Mouse (Mus musculus) fat pad, adult 2 months (tissue): ENCODE measurements at regions not wholly inside any gene's neighbourhood (a gene's known extent, or its start where the extent isn't known, plus 50 kb on each side); places are given as distances from the start of the nearest gene placed in this dataset.

Experiments
- DNase-seq: peaks from one replicate; pipeline ENCODE4 v3.0.0-alpha.2; 2011; ENCODE audit warnings: low read depth, low spot score; ENCODE audit errors: extremely low read depth

DNA sequence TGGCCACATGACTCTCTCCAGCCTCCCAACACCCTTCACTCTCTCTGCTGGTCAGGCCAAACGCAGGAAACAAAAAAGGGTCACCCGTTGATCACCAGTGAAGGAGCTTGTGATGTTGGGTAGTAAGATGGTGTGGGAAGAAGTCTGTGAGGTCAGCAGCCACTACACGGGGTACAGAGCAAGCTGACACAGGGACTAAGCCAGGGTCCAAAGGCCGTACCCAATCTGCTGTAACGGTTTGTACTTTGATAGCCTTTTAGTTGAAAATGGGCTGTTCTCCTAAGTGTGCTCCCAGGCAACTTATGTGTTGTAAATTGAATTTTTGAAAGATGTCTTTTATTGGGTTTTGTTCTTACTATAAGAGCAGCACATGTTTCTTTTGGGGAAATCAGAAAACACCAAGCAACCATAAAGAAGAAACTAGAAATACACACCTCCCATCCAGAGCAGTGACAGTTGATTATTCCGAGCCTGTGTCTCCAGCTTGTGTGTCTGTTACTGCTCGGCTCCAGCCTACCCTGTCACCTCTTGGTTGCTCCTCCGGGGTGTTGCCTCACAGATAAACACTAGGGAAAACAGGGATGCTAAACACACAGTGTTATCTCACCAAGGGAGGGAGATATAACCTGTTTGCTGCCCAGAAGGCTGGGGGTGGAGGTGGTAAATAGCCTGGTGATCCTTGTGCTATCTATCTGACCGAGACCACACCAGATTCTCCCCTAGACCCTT lies 158.4 kb upstream of the Usp24 start:
- no peak for DNase-seq

DNA sequence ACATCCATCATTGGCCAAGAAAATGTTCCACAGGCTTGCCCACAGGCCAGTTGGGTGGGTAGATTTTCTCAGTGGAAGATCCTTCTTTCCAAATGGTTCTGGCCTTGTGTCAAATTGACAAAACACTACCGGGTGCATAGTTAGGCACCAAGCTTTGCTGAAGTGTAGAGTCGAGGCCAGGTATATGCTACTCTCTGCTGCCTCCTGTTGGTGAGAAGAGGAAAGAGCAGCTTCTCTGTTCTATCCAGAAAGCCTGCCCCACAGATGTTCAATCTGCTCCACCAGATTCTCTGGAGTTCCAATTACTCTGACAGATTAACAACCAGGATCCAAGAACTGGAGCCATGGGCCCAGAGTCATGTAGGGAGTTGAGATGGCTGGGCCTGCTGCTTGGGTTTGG lies 154.4 kb upstream of the Usp24 start:
- no peak for DNase-seq

DNA sequence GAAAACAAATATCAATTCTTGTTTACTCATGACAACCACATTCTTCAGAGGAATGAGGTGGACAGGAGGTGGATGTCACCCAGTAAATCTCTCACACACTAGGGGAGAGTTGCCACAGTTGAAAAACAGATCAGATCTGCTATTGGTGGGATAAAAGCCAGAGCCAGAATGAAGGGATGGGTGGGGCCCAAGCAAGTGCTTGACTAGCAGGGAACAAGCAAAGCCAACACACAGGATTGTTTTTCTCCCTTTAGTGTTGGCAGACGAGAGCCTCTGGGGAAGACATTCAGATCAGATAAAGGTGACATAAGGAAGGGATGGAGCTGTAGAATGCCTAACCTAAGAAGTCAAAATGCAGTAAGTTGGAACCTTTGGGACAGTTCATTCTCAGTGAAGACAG lies 153.5 kb upstream of the Usp24 start:
- DNase-seq: no peak

DNA sequence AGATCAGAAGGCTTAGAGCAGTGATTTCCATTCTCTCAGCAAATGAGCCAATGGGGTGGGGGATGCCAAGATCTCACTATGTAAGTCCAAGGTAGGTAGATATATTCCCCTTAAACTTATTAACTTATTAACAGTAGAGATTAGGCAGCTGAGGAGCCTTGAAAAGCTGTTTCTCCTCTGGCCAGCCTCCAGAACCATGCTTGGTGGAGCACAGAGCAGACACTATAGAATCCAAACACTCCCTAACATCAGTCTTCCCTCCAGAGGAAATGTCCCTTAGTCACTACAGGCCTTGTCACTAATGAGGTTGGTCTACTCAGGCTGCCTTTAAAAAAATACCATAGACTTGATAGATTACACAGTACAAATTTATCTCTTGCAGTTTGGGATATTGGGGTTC lies 152.8 kb upstream of the Usp24 start:
- DNase-seq: no peak

DNA sequence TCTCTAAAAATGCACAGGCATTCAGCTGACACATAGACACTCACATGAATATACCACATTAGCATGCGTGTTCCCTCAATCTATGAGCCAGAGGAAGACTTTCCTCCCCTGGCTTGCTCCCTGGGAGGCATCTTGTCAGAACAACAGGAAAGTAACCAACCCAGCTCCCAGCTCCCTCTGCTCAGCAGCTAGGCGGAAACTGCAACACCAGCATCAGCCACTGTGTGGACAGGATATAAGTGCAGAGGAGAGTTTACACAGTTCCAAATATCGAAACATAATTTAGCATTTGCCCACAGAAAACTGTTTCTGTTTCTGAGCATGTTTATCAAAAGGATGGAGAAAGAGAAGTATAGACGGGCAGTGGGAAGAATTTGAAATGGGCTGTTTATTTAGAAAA lies 148.3 kb upstream of the Usp24 start:
- DNase-seq: no peak

DNA sequence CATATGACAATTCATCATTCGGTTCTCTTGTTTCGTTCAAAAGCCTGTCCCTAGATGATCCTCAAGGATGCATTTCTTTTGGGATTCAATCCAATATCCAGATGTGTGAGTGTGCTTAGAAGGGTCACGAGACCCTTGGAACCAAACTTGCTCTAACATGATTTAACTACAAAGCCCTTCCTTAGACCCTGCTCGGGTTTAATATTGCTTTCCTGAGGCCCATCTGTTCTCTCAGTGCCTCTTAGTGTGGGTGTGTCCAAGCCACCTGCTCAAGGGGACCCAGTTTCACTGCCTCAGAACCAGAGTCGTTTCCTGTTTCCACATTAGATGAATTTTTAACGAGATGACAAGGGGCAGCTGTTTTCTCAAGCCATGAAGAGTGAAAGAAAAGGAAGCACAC lies 147.3 kb upstream of the Usp24 start:
- DNase-seq: no peak

DNA sequence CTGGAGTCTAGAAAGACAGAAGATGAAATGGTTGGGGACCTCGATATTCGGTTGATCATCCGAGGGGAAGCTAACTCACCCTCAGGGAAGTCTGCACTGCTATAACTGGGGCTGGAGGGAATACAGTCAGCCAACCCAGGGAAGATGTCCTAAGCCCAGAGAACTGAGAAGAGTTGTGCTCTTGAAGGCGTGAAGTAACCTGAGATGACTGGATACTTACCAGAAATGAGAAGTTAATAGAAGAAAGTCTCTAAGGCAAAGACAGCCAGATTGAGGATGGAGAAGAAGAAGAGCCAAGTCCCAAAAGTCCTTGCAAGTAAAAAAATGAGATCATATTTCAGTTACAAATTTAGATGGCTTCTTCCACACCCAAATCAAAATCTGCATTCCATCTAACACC lies 146.5 kb upstream of the Usp24 start:
- no peak for DNase-seq

DNA sequence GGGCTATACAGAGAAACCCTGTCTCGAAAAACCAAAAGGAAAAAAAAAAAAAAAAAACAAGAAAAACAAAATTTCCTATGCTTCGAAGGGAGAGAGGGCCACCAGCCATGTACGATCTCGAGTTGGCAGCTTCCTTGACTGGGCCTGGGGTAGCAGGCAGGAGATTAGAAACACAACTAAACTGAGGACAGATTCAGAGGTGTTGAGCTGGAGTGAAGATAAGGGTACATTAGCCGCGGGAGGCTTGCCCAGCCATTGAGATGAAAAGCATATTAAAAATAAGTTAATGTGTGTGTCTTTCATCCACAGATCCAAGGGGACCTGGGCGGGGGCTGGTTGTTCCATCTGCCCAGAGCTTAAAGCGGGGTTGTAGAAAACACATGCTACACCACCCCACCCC lies 145.3 kb upstream of the Usp24 start:
- no peak for DNase-seq

DNA sequence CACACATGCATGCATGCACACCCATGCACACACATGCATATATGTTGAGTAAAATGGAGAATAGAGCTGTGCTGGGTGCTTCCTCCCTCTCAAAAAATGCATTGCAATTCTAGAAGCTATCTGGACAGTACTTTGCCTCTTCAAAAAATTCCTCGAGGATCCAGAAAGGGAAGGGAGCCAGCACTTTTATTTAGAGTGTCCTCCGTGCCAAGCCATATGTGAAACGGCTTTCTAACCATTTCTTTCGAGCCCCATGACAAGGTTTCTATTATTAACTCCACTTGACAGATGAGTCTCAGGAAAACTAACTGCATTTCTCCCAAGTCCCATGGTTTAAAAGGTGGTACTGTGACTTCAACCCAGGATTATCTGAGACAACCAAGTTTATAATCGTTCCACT lies 140.7 kb upstream of the Usp24 start:
- no peak for DNase-seq

DNA sequence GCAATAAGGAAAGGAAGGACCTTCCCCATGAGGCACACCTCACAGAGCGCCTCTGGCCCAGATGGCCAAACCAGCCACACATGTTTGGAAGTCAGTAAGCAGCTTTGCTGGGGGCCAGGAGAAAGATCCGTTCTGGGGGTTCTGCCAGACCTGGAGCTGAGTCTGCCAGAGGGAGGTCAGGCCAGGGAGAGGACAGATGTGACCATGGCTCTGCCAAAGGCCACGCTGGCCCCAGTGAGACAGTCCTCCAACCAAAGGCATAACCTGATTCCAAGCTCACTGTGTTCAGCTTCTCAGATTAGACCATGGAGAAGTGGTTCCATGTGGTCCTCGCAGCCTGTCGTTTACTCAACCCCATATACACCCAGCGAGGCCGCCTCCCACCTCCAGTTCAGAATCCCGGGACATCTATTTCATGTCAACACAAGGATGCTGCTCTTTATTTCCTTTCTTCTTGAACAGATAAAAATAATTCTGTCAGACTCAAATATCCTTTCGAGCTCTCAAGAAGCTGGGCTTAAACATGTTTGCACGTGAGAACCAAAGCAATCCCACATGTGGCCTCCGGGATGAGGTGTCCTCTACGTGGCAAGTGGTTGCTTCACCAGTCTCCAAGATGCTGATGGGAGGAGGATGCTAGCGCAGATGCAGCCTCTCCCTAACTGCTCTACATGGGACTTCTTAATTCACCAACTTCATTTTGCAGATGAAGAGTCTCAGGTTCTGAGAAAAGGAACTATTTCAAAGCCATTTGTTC lies 130.1 kb upstream of the Usp24 start:
- DNase-seq: no peak

DNA sequence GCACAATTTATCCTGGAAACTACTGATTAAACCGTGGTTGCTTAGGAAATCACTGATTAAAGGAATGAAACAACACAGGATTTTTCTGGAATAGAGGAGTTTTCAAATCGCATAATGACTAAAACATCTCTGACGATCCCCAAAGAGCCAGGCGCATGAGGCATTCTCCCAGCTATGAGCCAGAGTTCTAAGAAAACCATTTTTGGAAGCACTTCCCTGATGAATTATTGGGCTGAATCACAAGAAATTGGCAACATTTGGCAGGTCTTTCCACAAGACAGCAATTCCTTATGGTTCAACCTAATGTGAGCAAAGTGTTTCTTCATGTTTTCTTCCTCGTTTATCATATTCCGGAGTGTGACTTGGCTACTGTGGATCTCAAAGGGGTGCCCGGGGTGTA lies 129.3 kb upstream of the Usp24 start:
- no peak for DNase-seq

DNA sequence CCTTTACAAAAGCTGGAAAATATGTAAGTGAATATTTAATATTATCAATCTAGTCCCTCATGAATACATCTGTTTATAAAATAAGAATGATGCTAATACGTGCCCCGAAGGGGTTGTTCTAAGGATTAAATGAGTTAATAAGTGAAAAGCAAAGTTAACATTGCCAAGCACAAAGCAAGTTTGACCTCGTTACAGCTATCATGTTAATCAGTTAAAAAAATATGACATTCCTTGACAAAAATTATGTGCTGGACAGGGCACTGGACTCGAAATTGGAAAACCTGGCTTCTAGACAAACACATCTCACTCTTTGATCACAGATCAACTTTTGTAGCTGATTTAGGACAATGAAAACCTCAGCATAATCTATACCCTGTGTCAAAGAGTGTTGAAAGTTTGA lies 125.8 kb upstream of the Usp24 start:
- no peak for DNase-seq

DNA sequence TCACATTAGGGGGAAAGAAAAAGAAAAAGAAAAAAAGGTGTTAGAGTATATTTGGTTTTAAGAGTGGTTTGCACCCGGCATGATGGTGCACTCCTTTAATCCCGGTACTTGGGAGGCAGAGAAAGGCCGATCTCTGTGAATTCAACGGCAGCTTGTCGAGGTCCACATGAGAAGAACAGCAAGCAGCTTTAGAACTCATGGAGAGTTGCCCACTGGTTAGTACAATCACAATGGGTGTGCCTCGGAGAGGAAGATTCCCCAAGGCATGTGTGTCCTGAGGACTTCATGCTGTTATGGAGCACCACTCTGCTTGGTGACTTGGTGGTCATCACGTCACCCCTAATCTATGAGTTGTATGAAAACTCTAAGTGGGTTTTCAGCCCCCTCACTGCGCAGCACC lies 124.7 kb upstream of the Usp24 start:
- DNase-seq: no peak

DNA sequence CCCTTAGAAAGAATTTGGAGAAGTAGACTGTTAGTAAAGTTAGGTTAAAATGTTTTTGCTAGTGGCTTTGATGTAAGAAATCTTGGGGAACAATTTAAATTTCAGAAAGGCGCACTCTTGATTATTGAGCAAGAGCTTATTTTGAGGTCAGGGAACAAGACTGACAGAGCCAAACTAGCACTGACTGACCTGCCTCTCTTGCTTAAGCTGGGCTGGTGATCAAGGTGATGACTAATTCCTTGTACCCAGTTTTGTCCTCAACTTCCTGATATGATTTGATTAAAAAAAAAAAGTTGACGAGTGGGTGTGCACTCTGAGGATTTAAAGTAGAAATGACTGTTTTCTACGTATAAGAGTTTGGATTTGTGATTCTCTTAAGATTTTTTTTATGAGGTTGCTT lies 124.2 kb upstream of the Usp24 start:
- DNase-seq: peak; percentile 58

DNA sequence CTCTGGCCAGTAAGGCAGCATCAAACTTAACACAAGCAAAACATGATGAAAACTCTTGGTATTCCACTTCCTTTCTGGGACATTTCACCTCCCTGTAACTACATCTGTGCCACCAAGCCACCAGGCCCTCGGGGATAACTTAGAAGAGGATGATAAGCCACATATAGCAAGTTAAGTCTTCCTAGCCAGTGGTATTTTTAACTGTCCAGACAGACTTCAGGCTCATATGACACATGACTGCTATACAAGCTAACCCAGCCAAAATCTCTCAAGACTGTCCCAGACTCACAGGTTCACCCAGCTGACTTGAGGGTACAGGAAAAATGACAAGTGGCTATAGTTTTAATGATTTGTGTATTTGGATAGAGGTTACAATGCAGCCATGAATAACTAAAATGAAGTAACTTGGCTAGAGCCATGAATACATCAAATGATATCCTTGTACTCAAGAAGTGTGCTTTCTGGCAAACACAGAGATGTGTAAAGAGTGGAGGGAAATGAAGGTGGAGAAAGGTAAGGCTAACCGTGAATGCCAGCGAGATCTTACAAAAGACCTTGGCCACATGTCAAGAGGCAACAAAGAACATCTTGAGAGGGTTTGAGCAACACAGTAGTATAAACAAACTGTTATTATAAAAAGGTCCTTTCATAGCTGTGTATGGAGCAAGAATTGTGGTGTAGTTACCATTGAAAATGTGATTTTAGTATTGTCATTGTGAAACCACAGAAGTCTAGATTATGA lies 122.6 kb upstream of the Usp24 start:
- DNase-seq: peak; percentile 96

DNA sequence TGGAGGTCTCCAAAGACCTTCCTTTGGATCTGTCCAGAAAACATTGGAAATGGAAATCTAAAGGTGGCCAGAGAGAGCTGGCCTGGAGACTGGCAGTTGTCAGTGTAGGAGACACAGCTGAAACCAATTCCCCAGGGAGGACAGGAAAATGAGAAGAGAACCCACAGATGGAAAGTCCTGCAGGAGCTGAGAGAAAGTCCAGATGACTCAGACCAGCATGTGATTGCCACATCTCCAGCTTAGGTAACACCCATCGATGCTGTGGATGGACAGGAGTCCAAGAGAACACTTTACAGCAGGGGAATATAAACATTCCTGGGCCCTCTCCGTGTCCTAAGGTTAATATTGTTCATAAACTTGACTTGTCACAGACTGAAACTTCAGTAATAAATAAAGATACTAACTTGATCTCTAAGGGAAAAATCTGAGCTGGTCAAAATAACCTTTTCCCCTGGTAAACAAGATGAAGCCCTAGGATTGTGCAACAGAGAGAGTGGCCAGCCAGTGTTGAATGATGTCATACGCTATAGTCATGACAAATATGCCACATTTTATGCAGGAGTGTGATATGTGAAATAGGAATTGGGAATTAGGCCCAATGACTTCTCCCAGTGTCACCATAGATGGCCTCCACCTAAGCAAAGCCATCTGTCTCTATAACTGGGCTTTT lies 120.4 kb upstream of the Usp24 start:
- DNase-seq: no peak

DNA sequence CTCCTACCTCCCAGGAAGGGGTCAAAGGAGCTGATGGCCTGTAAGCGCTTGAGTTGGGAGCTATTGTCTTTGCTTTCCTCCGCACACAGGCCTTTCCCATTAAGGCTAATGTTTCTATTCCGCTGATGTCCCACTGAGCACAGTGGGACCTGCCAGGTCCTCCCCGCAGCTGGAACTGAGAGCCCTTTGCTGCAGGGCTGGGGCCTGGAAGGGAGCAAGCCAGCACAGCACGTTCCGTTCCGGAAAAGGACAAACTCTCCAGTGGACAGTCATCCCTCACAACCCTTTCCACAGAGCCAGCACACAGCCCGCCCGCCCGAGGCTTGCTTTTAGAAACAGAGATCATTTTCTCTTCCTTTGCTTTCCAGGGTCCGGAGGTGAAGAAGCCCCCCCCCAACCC lies 116.2 kb upstream of the Usp24 start:
- DNase-seq: no peak

DNA sequence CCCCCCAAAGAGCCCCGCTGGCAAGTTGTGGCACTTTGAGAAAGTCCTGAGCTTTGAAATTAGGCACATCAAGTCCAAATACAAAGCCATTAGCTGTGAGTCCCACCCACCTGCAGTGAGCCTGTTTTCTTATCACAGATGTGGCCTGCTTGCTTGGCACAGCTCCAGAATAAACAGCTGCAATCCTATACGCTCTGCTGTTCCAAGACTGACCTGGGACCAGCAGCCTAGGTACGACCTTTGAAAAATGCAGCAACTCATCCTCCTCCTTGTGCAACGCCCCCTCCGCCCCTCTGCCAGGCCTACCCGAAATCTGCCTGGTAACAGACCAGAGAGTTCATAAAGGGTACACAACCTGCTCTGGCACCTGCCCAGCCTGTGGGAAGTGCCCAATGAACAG lies 115.8 kb upstream of the Usp24 start:
- no peak for DNase-seq

DNA sequence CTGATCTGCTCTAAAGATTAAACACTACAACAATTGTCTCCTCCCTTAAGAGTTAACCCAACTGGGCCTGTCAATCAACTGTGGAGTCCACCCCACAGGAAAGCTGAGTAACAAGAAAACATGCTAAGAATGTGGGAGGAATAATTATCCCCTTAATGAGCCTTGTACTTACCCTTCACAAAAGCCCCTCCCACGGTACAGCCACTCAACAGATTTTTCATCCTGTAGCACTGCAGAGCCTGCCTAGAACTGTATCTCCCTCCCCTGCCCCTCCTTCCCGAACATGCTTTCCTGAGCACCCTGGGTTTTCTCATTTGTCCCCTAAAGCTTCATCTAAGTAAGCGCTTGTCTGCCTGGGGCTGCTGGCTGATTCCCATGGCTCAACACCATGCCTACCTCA lies 113.5 kb upstream of the Usp24 start:
- DNase-seq: no peak

DNA sequence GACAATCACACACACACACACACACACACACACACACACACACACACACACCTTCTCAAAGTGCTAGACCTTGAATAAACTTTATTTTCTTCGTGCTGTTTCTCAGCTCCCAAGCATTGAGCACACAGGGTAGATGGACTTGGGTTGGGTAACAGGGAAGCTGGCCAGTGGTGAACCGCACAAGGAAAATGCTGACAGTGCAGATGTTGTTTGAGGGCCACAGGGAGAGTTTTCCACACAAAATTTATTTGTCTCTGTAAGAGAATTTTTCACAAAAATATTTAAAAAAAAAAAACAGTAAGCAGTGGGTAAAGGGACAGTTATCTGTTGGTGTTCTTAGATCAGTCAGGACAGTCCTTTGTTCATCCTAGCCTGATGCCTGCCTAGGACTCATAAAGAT lies 110.8 kb upstream of the Usp24 start:
- DNase-seq: no peak

DNA sequence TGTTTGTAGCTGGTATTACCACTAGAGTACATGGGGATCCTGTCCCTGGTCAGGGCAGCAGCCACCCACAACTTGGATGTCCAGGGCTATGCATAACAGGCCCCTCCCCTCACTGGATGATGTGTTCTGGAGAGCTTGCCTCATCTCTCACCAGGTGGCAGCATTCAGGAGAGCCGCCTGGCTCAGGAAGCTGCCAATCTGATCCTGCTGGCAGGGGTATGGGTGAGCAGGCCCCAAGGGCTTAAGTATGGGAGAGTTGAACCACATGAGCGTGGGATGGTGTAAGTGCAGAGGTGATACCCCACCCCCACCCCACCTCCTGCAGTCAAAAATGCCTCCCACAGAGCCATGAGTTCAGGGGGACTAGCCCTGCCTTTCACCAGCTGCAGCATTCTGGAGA lies 110.0 kb upstream of the Usp24 start:
- no peak for DNase-seq

DNA sequence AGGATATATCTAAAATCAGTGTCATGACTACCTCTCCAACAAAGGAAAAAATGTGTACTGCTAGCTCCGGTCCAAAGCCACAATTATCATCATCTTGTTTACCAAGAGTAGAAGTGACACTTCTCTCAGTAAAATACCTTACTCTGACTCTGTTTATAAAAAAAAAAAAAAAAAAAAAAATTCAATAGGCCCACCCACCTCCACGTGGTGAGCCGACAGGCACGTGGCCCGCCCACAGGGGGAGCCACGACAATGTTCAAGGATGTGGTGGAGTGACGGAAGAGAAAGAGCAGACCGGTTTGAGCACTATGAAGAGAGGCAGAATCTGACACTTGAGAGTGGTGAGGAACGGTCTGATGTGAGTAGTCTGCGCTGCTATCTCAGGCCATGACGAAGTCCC lies 106.5 kb upstream of the Usp24 start:
- DNase-seq: no peak
